Mouse (Mus musculus) heart, embryonic 12.5 days (tissue): ENCODE measurements around the gene Ppil6. TPM values are rescaled to one million over a fixed set of nuclear protein-coding genes. Genes with fewer than 3 reads are reported as not detected.

ENCODE experiments used
- ATAC-seq: fragments of 200-750 bp; cut with Nextera tagmentation; 2 replicates; pipeline ENCODE4 v1.8.0; 2017; ENCODE audit warnings: moderate TSS enrichment, moderate library complexity; ENCODE audit not compliant: insufficient number of reproducible peaks, low FRiP score
- H3K27ac ChIP-seq: fragments of 300-500 bp; sonication (generic); 2 replicates; pipeline ENCODE4 v1.5.1; 2016; ENCODE audit warnings: mild to moderate bottlenecking, moderate library complexity; ENCODE audit not compliant: poor library complexity, severe bottlenecking
- H3K27me3 ChIP-seq: fragments of 300-500 bp; sonication (generic); replicated peaks from 2 replicates; pipeline ENCODE4 v1.6.1; 2016; ENCODE audit warnings: mild to moderate bottlenecking, moderate library complexity
- H3K36me3 ChIP-seq: fragments of 300-500 bp; sonication (generic); 2 replicates; pipeline ENCODE4 v1.6.1; 2016; ENCODE audit warnings: mild to moderate bottlenecking, moderate library complexity
- H3K4me1 ChIP-seq: fragments of 300-500 bp; sonication (generic); replicated peaks from 2 replicates; pipeline ENCODE4 v1.6.1; 2016; ENCODE audit warnings: mild to moderate bottlenecking
- H3K4me2 ChIP-seq: fragments of 300-500 bp; sonication (generic); 2 replicates; pipeline ENCODE4 v1.6.1; 2016; ENCODE audit warnings: mild to moderate bottlenecking, moderate library complexity
- H3K4me3 ChIP-seq: fragments of 300-500 bp; sonication (generic); 2 replicates; pipeline ENCODE4 v1.5.1; 2016; ENCODE audit warnings: mild to moderate bottlenecking
- H3K9ac ChIP-seq: fragments of 300-500 bp; sonication (generic); 2 replicates; pipeline ENCODE4 v1.6.1; 2016; ENCODE audit warnings: mild to moderate bottlenecking, moderate library complexity
- H3K9me3 ChIP-seq: fragments of 300-500 bp; sonication (generic); replicated peaks from 2 replicates; pipeline ENCODE4 v1.6.1; 2016; ENCODE audit warnings: mild to moderate bottlenecking, moderate library complexity
- WGBS: fragments of 180-500 bp; shearing (Covaris S2); methylation state at CpG from one replicate; pipeline ENCODE4 v1.1.7; 2016; 5-methylcytosine and 5-hydroxymethylcytosine counted together
- polyA plus RNA-seq: library from polyadenylated mRNA; unstranded; fragments of >200 nt; fragmentation: Nextera tagmentation; extraction: Ambion mirVana; gene quantifications from 2 replicates; pipeline ENCODE4 v1.2.1, GENCODE M21; 2016

Gene Ppil6
- polyA plus RNA-seq: 1.1 TPM in 2 replicates

DNA sequence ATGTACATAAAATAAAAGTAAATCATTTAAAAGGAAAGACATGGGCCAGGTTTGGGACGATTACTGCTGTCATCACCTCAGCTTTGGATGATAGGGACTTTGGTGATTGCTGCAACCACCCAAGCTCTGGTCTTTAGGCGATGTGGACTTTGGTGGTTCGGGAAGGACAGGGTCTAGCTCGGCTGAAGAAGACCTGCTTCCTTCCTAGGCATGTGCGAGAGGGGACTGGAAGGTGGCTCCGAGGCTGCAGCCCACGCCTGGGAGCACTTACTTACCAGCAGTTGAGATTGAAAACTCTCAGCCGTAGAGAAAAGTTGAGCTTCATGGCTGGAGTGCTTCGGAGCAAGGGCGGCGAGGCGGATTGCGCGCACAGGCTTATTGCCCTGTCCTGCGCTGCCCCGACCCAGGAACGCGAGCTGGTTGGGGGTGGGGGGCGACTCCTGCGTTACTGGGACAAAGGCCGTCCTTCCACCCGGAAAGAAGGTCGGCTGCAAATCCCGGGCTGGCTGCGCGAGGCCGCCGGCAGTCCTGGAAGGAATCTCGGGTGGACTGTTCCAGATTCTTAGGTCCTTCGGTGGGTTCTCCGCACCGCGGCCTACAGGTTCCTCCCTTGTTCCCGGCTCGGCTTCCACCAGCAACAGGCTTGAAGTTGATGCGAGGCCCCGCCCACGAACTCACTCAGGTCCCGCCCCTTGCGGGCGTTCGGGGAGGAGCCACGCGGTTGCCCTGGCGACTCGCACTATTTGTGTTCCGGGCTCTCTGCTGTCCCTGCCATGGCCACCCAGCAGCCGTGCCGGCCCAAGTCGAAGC is at the start of gene Ppil6, which contains the start of gene Smpd2:
TSS of gene Ppil6 (plus strand) at position 732 of the 810 bp plus-strand sequence.
TSS of gene Smpd2 (minus strand) at position 662 of the 810 bp plus-strand sequence.
- WGBS: under 1% methylated on average over 50 of the region's 50 CpGs
- peaks cover 38% of the 10 kb centered on the region for H3K36me3 ChIP-seq
- H3K4me2 ChIP-seq: peak within 1 kb of the TSS; percentile 95

DNA sequence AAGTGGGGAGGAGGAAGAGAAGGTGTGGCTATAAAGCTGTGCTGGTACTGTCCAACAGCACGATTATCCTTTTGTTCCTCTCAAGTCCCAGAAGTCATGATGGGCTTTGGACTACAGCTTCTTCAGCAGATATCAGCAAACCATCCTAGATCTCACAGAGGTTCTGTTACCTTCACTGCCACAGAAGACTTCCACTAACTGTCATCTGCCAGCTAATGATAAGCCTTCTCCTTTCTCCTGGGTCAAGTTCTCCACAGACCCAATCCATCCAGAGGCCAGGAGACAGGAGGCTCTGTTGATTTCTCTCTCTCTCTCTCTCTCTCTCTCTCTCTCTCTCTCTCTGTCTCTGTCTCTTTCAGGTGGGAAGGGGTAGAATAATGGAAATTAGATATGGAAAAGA is 42.0 kb upstream of the Ppil6 start:
- WGBS: 63% methylated on average over 1 of the region's 1 CpGs

More for the DNA sequence above, at the start of gene Ppil6, which contains the start of gene Smpd2:
- Histone ChIP-seq H3K27ac (peak within 1 kb of the TSS; percentile 68), H3K4me3 (peak within 1 kb of the TSS; percentile 73), H3K9ac (peak within 1 kb of the TSS; percentile 88), H3K9me3 (no peaks in the 10 kb centered on the region), H3K4me1 (peaks cover 24% of the 10 kb centered on the region), H3K27me3 (no peaks in the 10 kb centered on the region)
- ATAC-seq: peak; percentile 95

DNA sequence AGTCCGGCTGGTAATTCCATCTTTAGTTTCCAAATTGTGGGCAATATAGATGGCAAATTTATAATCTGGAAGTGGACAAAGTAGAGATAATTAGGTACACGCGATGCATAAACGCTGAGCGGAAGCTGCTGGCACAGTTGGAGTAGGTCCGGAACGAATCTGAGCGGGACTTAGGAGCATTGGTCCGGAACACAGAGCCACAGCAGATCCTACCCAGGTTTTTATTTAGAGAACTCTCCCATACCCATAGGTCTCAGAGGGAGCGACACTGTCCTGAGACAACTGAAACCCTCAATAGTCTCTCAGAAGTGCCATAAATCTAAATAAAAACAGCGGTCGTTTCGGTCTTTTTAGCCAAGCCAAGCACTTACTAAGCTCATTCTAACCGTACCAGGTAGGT is 40.6 kb upstream of the Ppil6 start:
- Histone ChIP-seq H3K27me3 (no peaks in the 10 kb centered on the region; the same call in 1 of the 2 replicates), H3K36me3 (peaks cover 20% of the 10 kb centered on the region), H3K27ac (peak overlapping the region; percentile 18; the same call in 1 of the 2 replicates), H3K9ac (peak overlapping the region; percentile 53), H3K4me3 (peak overlapping the region; percentile 80), H3K4me2 (peak overlapping the region; percentile 75), H3K4me1 (peaks cover 20% of the 10 kb centered on the region), H3K9me3 (no peaks in the 10 kb centered on the region)
- WGBS: 17% methylated on average over 14 of the region's 14 CpGs
- ATAC-seq: peak; percentile 31

More for the DNA sequence above, 42.0 kb upstream of the Ppil6 start:
- no peaks in the 10 kb centered on the region for H3K9me3 ChIP-seq
- no peak overlapping the region for H3K9ac ChIP-seq
- H3K4me1 ChIP-seq: peaks cover 13% of the 10 kb centered on the region
- H3K4me3 ChIP-seq: no peak overlapping the region
- H3K36me3 ChIP-seq: peaks cover 15% of the 10 kb centered on the region
- ATAC-seq: no peak
- no peak overlapping the region for H3K4me2 ChIP-seq
- H3K27ac ChIP-seq: no peak overlapping the region
- no peaks in the 10 kb centered on the region; the same call in 1 of the 2 replicates for H3K27me3 ChIP-seq

DNA sequence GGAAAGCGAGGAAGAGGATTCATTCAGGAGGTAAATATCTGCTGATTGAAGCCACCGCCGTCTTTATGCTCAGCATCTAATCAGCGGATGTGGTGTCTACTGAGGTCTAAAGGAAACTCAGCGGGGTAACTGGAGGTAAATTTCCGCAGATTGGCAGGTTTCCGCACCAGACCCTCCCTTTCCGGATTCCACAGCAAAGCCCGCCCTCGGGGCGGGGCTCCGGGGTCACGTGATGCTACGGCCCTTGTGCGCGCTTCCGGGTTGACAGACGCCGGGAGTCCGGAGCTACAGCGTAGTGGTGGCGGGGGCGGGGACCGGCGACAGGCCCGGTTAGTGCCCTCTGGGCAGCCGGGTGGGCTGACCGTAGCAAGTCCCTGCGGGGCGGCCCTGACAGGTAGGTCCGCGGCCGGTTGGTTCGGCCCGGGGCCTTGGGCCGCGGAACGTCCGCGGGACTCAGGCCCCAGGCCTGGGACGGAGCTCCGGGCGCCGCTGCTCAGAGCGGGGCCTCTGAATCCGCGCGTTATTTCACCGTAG is 40.0 kb upstream of the Ppil6 start, which contains the start of gene Zbtb24:
TSS of gene Zbtb24 (plus strand) at position 247 of the 534 bp plus-strand sequence.
- Histone ChIP-seq H3K4me2 (peak within 1 kb of the TSS; percentile 75), H3K9ac (peak within 1 kb of the TSS; percentile 86), H3K9me3 (no peaks in the 10 kb centered on the region), H3K4me1 (peaks cover 20% of the 10 kb centered on the region), H3K36me3 (peaks cover 24% of the 10 kb centered on the region), H3K27ac (peak within 1 kb of the TSS; percentile 18; the same call in 1 of the 2 replicates), H3K27me3 (no peaks in the 10 kb centered on the region; the same call in 1 of the 2 replicates), H3K4me3 (peak within 1 kb of the TSS; percentile 80)
- under 1% methylated on average over 49 of the region's 49 CpGs for WGBS
- peak; percentile 98 for ATAC-seq

DNA sequence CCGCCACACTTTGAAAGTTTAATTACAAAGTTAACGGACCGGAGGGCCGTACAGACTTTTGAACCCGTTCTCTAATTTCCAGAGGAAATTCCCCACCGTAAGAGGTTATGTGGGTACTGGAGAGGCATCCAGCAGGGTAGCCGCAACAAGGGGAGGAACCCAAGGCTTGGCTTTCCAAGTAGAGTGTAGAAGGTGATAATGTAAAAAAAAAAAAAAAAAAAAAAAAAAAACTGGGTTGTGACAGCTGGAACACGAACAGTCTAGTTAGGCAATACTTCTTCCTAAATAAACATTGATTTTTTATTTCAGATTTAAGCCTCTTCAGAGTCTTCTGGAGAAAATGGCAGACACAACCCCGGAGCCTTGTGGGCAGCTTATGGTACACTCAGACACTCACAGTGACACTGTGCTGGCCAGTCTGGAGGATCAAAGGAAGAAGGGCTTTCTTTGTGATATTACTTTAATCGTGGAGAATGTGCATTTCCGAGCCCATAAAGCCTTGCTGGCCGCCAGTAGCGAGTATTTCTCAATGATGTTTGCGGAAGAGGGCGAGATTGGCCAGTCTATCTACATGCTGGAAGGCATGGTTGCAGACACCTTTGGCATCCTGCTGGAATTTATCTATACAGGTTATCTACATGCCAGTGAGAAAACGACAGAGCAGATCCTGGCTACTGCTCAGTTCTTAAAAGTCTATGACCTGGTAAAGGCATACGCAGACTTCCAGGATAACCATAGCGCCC is 39.3 kb upstream of the Ppil6 start:
- no peak for ATAC-seq
- peaks cover 21% of the 10 kb centered on the region for H3K4me1 ChIP-seq
- H3K4me3 ChIP-seq: peak overlapping the region; percentile 80
- peaks cover 30% of the 10 kb centered on the region for H3K36me3 ChIP-seq
- H3K4me2 ChIP-seq: peak overlapping the region; percentile 75
- H3K9ac ChIP-seq: peak overlapping the region; percentile 86
- no peaks in the 10 kb centered on the region for H3K9me3 ChIP-seq
- H3K27ac ChIP-seq: no peak overlapping the region
- 54% methylated on average over 18 of the region's 18 CpGs for WGBS
- no peaks in the 10 kb centered on the region for H3K27me3 ChIP-seq

DNA sequence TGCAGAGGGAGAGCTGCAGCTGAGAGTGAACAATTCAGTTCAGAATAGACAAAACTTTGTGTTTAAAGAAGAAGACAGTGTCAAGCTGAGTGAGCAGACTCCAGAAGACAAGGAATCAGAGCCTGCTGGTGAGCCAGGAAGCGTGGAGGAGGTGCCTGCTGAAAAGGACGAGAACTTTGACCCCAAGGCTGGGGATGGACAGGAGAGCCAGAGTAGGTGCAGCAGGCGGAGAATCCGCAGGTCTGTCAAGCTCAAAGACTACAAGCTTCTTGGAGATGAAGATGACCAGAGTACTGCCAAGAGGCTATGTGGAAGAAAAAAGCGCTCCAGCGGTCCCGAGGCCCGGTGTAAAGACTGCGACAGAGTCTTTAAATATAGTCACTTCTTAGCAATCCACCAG is 38.6 kb upstream of the Ppil6 start:
- WGBS: 89% methylated on average over 9 of the region's 9 CpGs
- H3K27ac ChIP-seq: no peak overlapping the region
- no peaks in the 10 kb centered on the region for H3K27me3 ChIP-seq
- no peak overlapping the region for H3K4me3 ChIP-seq
- H3K36me3 ChIP-seq: peaks cover 37% of the 10 kb centered on the region
- H3K4me2 ChIP-seq: no peak overlapping the region
- ATAC-seq: no peak
- H3K4me1 ChIP-seq: peaks cover 28% of the 10 kb centered on the region
- no peaks in the 10 kb centered on the region for H3K9me3 ChIP-seq
- no peak overlapping the region for H3K9ac ChIP-seq

DNA sequence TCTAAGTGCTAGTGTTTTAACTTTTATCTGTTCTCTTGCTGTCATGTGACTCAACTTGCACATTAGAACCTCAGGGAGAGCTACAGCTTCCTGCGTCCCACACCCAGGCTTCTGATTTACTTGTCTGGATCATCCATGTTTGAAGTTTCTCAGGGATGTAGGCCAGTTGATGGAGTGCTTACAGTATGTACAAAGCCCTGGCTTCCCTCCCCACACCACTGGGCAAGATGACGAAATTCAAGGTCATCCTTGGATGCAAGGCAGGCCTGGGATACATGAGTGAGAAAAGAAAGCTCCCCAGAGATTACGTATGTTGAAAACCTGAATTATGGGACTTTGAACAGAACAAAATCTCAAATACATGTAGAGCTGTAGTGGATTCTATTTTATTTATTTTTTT is 37.4 kb upstream of the Ppil6 start:
- Histone ChIP-seq H3K27me3 (no peaks in the 10 kb centered on the region), H3K4me1 (peaks cover 30% of the 10 kb centered on the region), H3K9me3 (no peaks in the 10 kb centered on the region), H3K36me3 (peaks cover 39% of the 10 kb centered on the region), H3K27ac (no peak overlapping the region), H3K9ac (no peak overlapping the region), H3K4me3 (no peak overlapping the region), H3K4me2 (no peak overlapping the region)
- no peak for ATAC-seq
- WGBS: 87% methylated on average over 3 of the region's 3 CpGs

DNA sequence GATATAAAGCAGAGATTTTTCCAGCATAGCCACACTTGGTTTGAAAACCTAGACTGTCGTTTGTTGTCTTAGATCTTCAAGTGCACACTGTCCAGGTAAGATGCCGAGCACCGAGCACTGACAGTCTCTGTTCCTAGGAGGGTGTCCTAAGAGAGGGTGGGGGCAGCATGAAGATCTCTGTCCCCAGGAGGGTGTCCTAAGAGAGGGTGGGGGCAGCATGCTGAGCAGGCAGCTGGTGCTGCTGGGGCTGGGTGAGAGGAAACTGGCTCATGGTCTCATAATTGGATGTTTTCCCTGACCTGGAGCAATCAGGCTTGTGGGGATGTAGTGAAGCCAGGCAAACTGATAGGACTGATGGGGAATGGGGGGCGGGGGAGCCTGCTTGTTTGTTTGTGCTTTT is 30.2 kb upstream of the Ppil6 start:
- H3K4me1 ChIP-seq: peaks cover 22% of the 10 kb centered on the region
- 65% methylated on average over 4 of the region's 4 CpGs for WGBS
- no peak overlapping the region for H3K9ac ChIP-seq
- H3K4me2 ChIP-seq: no peak overlapping the region
- no peak overlapping the region for H3K4me3 ChIP-seq
- peaks cover 46% of the 10 kb centered on the region for H3K36me3 ChIP-seq
- H3K9me3 ChIP-seq: no peaks in the 10 kb centered on the region
- H3K27ac ChIP-seq: no peak overlapping the region
- H3K27me3 ChIP-seq: no peaks in the 10 kb centered on the region
- no peak for ATAC-seq

DNA sequence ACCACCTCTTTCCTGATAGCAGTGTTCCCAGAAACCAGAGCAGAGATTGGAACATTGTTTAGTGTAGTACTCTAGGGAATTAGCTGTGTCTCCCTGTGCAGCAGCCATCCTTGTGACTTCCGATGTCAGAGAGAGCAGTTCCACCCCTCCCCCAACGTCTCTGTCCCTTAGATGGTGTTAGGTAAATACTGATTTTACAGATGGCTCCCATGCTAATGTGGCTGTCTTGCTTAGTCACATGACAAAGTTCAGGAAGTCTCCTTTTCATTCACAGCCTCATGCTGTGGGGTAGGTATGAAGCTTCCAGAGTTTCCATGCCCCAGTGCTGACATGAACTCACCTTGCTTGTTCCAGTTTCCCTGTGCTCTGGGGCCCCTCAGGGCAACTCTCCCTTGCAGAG is 29.7 kb upstream of the Ppil6 start:
- no peaks in the 10 kb centered on the region for H3K27me3 ChIP-seq
- peaks cover 44% of the 10 kb centered on the region for H3K36me3 ChIP-seq
- no peak overlapping the region for H3K27ac ChIP-seq
- 12% methylated on average over 2 of the region's 2 CpGs for WGBS
- H3K9ac ChIP-seq: no peak overlapping the region
- H3K4me1 ChIP-seq: peaks cover 22% of the 10 kb centered on the region
- no peak overlapping the region for H3K4me3 ChIP-seq
- no peaks in the 10 kb centered on the region for H3K9me3 ChIP-seq
- ATAC-seq: no peak
- H3K4me2 ChIP-seq: no peak overlapping the region

DNA sequence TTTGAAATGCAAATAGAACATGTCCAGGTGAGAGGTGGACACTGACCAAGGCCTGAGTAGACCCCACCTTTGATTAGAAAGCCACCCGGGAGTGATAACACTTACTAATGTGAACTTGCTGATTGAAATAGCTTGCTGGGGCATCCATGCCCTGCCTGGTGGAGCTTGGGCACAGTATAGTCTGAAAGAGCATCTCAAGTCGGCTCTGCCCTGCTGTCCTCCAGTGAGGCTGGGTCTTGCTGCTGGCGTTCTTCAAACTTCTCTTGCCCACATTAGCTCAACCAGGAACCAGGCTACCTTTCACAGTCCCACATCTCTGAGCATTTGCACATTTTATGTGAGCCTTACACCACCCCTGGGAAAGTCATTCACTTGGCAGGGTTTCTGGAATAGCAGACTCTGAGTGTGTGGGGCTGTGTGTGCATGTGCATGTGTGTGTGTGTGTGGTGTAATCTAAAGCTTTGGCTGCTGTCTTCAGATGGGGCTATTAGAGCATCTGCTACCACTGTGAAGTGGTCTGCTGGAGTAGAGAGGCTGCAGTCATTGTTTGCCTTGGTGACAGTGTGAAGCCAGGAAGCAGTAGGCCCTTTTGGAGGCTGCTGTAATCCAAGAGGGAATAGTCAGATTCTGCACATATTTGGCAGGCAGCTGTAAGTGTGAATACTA is 29.0 kb upstream of the Ppil6 start:
- WGBS: 76% methylated on average over 3 of the region's 3 CpGs
- ATAC-seq: no peak
- H3K4me2 ChIP-seq: no peak overlapping the region
- H3K9me3 ChIP-seq: no peaks in the 10 kb centered on the region
- no peak overlapping the region for H3K4me3 ChIP-seq
- no peak overlapping the region for H3K27ac ChIP-seq
- H3K27me3 ChIP-seq: no peaks in the 10 kb centered on the region
- H3K36me3 ChIP-seq: peaks cover 45% of the 10 kb centered on the region
- peaks cover 19% of the 10 kb centered on the region for H3K4me1 ChIP-seq
- H3K9ac ChIP-seq: no peak overlapping the region
